ENCODE assay signal across 18 mouse cellular contexts in the genomic region with DNA sequence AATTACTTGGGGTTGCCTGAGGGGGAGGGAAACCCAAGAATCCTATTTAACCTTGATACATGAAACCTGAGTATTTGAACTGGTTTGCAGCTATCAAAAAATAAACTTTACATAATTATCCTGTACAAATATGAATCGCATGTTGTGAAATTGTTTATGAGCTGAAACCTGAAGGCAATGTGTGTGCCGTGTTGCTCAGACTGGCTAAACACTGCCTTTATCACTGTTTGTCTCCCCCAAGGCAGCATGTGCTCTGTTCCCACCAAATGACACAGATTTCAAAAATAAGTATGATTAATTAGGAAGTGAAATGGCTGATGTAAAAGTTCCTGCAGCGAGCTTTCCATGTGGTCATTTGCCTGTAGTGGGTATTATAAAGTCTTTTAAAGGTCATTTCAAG. TPM values are rescaled to one million over a fixed set of nuclear protein-coding genes. Genes with fewer than 3 reads are reported as not detected.
"Had no signal": no experiment of that assay in that cellular context is flagged by ENCODE, and none has a peak within 500 bp of the region (broad histone marks: within the 10 kb centered on the region; RNA-seq: fewer than 3 reads in every experiment).

No protein-coding gene starts in this region.

- H3K9ac ChIP-seq: liver, embryonic 12.5 days; liver, embryonic 14.5 days; lung, embryonic 14.5 days; midbrain, embryonic 12.5 days; neural tube, embryonic 12.5 days had no signal

- H3K27me3 ChIP-seq: liver, embryonic 12.5 days; neural tube, embryonic 12.5 days had no signal

- H3K4me1 ChIP-seq: liver, embryonic 12.5 days; midbrain, embryonic 10.5 days; midbrain, embryonic 12.5 days; neural tube, embryonic 12.5 days had no signal

- ATAC-seq: liver, embryonic 12.5 days had no signal

- DNase-seq: lung, adult 18-20 months; lung, embryonic 14.5 days; lung, postnatal 10 days; lung, postnatal 4 days; midbrain, embryonic 14.5 days; right cerebral cortex, postnatal 14 days; thymus, adult 18-20 months; thymus, postnatal 14 days; thymus, postnatal 36 days had no signal

- H3K27ac ChIP-seq: liver, embryonic 12.5 days; liver, embryonic 14.5 days; midbrain, embryonic 10.5 days; midbrain, embryonic 12.5 days; neural tube, embryonic 12.5 days had no signal

- H3K4me2 ChIP-seq: liver, embryonic 12.5 days; lung, embryonic 14.5 days; midbrain, embryonic 12.5 days; neural tube, embryonic 12.5 days had no signal

- H3K36me3 ChIP-seq: liver, embryonic 12.5 days; midbrain, embryonic 10.5 days; midbrain, embryonic 12.5 days; neural tube, embryonic 12.5 days had no signal

- H3K9me3 ChIP-seq: liver, embryonic 12.5 days; midbrain, embryonic 10.5 days; midbrain, embryonic 12.5 days; neural tube, embryonic 12.5 days had no signal

- H3K4me3 ChIP-seq: liver, embryonic 12.5 days; midbrain, embryonic 10.5 days; midbrain, embryonic 12.5 days; neural tube, embryonic 12.5 days had no signal

RNA-seq across cellular contexts. Expression of gene Ptf1a, which starts 44.8 kb away (rescaled TPM):
- polyA plus RNA-seq: liver, embryonic 12.5 days; liver, embryonic 14.5 days; lung, embryonic 14.5 days; lung, embryonic 16.5 days; midbrain, postnatal 0 days; neural tube, embryonic 14.5 days; thymus, postnatal 0 days had no signal
